Mouse (Mus musculus) left cerebral cortex, adult 2 months (tissue): Measurements from ENCODE around the gene Htr3b. TPM values are rescaled to one million over a fixed set of nuclear protein-coding genes. Genes with fewer than 3 reads are reported as not detected.
A peak's percentile ranks its signal among the peaks of the same experiment; 100 is the strongest.

Experiments
- DNase-seq, 2 experiments: peaks; one replicate each; pipeline ENCODE4 v3.0.0; 2021 to 2022; ENCODE audit warnings: low spot score in 2 of 2, mixed read lengths in 1 of 2; ENCODE audit errors: extremely low spot score in 1 of 2
- H3K27ac ChIP-seq: fragments of 200-600 bp; 2 replicates; pipeline ENCODE4 v1.8.1; 2022
- H3K4me3 ChIP-seq: fragments of 200-600 bp; 2 replicates; pipeline ENCODE4 v1.8.1; 2022
- CTCF ChIP-seq: fragments of 200-600 bp; IDR thresholded peaks from 2 replicates; pipeline ENCODE4 v1.8.1; 2022; ENCODE audit warnings: antibody characterized with exemption, mild to moderate bottlenecking, moderate library complexity
- intact Hi-C: fragments of 180-260 bp; cut with DNase I; formaldehyde crosslinking; loops from one replicate; pipeline ENCODE4 v1.15.1; 2025
- total RNA-seq, 2 experiments: library from RNA; stranded (reverse); gene quantifications; 2 replicates each; pipeline ENCODE4 v1.2.3; 2021

Gene Htr3b
- total RNA-seq, 2 experiments from 2014 or later, result not detected

DNA sequence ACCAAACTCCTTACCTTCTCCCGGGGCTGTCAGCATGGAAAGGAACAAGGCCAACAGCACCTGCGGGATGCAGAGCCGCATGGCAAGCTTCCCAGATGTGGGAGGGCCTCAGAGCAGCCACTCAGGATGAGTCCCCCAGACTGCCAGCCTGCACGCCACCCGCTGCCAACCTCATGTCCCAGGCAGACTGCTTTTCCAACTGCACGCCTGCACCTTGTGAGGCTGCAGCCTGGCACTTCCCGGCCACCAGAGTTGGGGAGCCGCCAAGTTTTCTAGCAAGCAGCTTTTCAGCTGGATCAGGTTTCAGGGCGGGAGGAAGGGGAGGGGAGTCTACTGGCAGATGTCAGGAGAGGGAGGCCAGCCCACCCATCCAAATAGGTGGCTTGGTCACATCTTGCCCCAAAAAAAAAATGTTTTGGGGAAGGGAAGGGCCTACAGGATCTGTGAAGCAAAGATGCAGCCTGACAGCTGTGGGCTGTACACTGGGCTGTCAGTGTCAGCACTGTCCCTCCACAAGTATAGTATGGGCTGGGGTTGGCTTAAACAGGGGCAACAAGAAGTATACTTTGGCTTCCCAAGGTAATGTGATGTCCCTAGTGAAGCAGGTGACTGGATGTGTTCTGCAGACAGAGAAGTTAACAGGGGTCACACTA is 53.8 kb downstream of the Htr3b start, which contains the start of gene Htr3a:
Htr3a (minus strand) TSS at position 215 of the 653 bp plus-strand sequence.
- peak; percentile 31 to 36 for DNase-seq
- TF ChIP-seq CTCF, result no peak
- intact Hi-C loops, result no loop called here

DNA sequence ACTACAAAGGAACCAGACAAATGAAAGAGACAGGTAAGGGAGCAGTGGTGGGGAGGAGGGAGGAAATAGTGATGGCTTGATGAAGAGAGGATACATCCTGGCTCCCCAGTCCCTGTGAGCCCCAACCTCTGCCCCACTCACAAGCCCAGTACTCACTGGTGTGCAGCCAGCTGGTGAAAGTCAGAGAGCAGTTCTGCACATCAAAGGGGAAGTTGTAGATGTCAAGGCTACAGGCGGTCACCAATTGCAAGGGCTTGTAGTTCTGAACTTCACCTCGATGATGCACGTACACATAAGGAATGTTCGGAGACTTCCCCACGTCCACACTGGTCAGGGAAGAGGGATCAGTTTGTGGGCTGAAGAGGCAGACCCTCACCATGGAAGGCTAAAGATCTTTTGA is 60.4 kb downstream of the Htr3b start:
- Histone ChIP-seq H3K4me3 (no peak overlapping the region), H3K27ac (no peak overlapping the region)
- no peak for DNase-seq
- TF ChIP-seq CTCF, result no peak
- intact Hi-C loops, result no loop called here

More for the DNA sequence above, 53.8 kb downstream of the Htr3b start, which contains the start of gene Htr3a:
- H3K4me3 ChIP-seq, result no peak within 1 kb of the TSS
- no peak within 1 kb of the TSS for H3K27ac ChIP-seq

DNA sequence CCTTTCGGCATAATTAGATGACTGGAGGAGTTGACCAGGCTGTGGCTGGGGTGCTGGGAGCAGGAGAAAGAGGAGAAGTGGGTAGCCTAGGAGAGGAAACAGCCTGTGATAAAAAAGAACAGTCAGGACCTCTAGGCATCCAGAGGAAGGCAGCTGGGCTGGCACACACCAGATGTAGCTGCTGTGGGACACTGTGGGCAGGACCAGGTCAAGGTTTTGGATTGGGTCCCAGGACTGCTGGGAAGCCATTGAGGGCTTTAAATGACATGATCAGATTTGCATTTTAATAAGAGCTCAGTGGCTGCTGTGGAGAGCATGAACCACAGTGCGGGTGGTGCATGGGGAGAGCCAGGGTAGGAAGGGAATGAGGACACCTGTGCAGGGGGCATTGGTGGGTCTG is 61.0 kb downstream of the Htr3b start:
- DNase-seq, result no peak
- no peak for TF ChIP-seq CTCF
- intact Hi-C loops, result no loop called here
- Histone ChIP-seq H3K27ac (no peak overlapping the region), H3K4me3 (no peak overlapping the region)

DNA sequence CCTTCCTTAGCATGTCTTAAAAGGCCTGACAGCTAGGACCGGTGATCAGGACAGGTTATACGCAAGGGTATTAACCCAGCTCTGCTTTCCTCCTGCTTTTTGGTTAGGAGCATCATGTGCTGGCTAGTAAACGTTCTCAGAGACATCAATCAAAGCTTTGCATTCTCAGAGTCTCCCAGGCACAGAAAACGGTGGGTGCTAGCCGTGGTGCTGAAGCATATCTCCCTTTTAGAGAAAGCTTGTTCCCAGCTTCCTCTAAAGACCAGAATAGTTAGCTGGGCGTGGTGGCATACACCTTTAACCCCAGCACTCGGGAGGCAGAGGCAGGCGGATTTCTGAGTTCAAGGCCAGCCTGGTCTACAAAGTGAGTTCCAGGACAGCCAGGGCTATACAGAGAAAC is 66.2 kb downstream of the Htr3b start:
- no peak for TF ChIP-seq CTCF

DNA sequence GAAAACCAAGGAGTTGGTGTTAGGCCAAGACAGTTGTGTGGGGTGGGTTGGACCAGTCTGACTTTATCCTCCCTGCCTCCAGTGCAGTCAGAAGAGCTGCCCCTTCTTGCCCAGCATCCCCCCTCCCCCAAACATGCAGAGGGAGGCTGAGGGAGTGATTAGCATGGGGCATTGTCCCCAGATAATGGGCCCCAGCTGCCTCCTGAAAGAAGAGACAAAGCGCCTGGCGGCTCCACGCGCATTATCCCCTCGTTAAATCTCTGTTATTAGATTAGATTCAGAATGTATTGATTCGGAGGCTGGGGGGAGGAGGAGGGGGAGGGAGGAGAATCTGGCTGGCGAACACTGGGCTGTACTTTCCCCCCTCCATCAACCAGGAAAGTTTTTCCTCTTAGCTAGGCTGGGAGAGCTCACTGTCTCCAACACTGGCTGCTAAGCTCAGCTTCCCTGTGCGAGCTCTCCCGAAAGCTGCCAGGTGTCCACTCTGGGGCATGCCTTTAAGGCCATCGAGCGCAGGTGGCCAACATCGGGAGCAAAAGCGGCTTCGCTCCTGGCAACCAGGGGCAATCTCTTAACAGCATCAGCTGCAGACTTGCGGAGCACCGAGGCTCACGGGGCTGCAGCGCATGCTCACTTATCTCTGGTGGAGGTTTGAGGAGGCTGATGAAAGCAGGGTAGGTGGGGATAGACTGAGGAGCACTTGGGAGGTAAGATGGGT is 68.8 kb downstream of the Htr3b start:
- H3K4me3 ChIP-seq, result no peak overlapping the region
- intact Hi-C loops, result loop anchor here (2.0 kb wide), 1 partner anchor 77 kb away; no protein-coding TSS in a partner anchor
- H3K27ac ChIP-seq, result no peak overlapping the region
- TF ChIP-seq CTCF, result no peak
- no peak for DNase-seq

More for the DNA sequence above, 66.2 kb downstream of the Htr3b start:
- intact Hi-C loops, result no loop called here
- H3K27ac ChIP-seq, result no peak overlapping the region
- no peak for DNase-seq
- H3K4me3 ChIP-seq, result no peak overlapping the region

DNA sequence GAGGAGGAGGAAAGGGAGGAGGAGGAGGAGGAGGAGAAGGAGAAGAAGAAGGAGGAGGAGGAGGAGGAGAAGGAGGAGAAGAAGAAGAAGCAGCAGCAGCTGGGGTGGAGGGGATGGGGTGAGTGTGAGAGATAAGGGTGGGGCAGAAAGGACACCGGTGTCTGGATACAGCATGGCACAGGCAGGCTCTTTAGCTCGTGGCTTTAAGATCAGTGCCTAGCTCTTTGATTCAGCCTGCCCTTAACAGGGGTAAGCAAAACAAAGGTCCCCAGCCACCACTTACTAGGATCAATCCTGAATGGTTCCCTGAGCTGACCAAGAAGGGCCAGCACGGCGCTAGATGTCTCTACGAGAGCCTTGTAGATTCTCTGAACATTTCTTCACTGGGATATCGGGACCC is 70.0 kb downstream of the Htr3b start:
- no peak overlapping the region for H3K27ac ChIP-seq
- intact Hi-C loops, result loop anchor here (1.0 to 5.0 kb wide), 2 partner anchors 153 to 248 kb away; no protein-coding TSS in a partner anchor
- DNase-seq, result no peak
- H3K4me3 ChIP-seq, result no peak overlapping the region
- TF ChIP-seq CTCF, result no peak

DNA sequence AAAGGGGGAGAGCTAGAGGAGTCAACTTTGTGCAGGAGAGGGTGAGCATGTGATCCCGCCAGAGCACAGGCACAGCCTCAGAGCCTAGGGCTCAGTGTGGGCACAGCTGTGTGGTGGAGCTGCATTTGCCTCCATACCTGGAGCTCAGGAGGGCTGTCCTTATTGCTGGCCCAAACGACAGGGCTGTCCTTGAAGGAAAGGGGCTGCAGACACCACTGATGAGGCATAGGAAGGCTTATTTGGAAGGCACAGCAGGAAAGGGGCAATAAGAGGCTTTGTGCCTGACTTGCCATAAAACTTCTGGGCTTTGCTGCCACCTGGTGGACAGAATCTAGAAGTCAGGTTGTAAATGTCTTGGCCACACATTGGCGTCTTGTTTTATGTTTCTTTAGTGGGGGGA is 70.8 kb downstream of the Htr3b start:
- DNase-seq, result peak; percentile 70 to 82
- TF ChIP-seq CTCF, result peak; percentile 74
- Histone ChIP-seq H3K27ac (no peak overlapping the region), H3K4me3 (no peak overlapping the region)
- intact Hi-C loops, result loop anchor here (1.0 to 5.0 kb wide), 2 partner anchors 153 to 248 kb away; no protein-coding TSS in a partner anchor

DNA sequence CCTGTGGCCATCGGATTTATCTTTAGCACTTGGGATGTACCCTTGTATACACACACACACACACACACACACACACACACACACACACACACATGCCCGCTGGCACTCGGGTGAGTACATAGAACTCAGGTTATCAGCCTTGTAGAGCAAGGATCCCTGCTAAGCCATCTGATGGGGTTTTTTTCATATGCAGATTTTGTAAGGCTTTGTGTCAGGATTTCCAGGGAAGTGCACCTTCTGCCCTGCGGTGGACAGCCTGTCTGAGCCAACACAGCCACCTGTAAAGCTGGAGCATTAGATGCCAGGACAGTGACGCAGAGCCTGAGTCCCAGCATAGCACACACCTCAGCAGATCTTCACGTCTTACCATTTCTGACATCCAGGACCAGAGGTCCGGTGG is 75.7 kb downstream of the Htr3b start:
- intact Hi-C loops, result no loop called here
- TF ChIP-seq CTCF, result no peak
- H3K27ac ChIP-seq, result no peak overlapping the region
- no peak overlapping the region for H3K4me3 ChIP-seq
- DNase-seq, result no peak

Other genes starting within 250 kb of the Htr3b start
- gene Zbtb16, start 128.8 kb downstream of the Htr3b start, total RNA-seq, result 100 to 1,000 TPM in 1 of 2 experiments, 10 to 100 TPM in 1; 92.9 to 111 TPM
- 1 to 10 TPM; 6.5 to 7.7 TPM for gene Htr3a, start 53.9 kb downstream of the Htr3b start, total RNA-seq
- gene Usp28, start 20.4 kb upstream of the Htr3b start, total RNA-seq, result 10 to 100 TPM; 46.3 to 49.6 TPM
- gene Zw10, start 90.6 kb upstream of the Htr3b start, total RNA-seq, result 10 to 100 TPM; 17.7 to 19.6 TPM
- gene Tmprss5, start 116.3 kb upstream of the Htr3b start, total RNA-seq, result under 1 TPM; 0.70 TPM